Mouse (Mus musculus): ENCODE measurements at regions not wholly inside any gene's neighbourhood (a gene's known extent, or its start where the extent isn't known, plus 50 kb on each side); places are given as distances from the start of the nearest gene placed in this dataset.

- no peak for DNase-seq (ENCODE audit: extremely low read depth)
- in situ Hi-C loops (cut with MboI; ENCODE audit: low pct_ligation_motif_present, low pct_unique_long_range_greater_than_20kb, low sequenced_read_pairs) (no loop called here), dilution Hi-C loops (cut with MboI; ENCODE audit: extremely low pct_ligation_motif_present, extremely low pct_unique_long_range_greater_than_20kb, low sequenced_read_pairs) (no loop called here)
- H3K4me2 ChIP-seq (ENCODE audit: insufficient read depth, low read depth, poor library complexity, severe bottlenecking), result no peak overlapping the region
- no peak overlapping the region for H3K4me3 ChIP-seq (replicated peaks in 1 of 3; ENCODE audit: low read depth in 2 of 3, low read length in 2 of 3, poor library complexity in 1 of 3)
- H3K9ac ChIP-seq (ENCODE audit: insufficient read depth, low read depth), result no peak overlapping the region
- H3K36me3 ChIP-seq (replicated peaks in 1 of 2; ENCODE audit: control insufficient read depth in 1 of 2, insufficient read depth in 1 of 2, low read length in 1 of 2), result no peaks in the 10 kb centered on the region
- H3K27ac ChIP-seq (ENCODE audit: insufficient read depth, low read depth), result no peak overlapping the region
- no peaks in the 10 kb centered on the region for H3K79me2 ChIP-seq (replicated peaks; ENCODE audit: control insufficient read depth, extremely low read depth, insufficient read depth, poor library complexity, severe bottlenecking)
- no peak for TF ChIP-seq KAT2A (IDR thresholded peaks at IDR 0.05; ENCODE audit: insufficient replicate concordance, low read length)
- no peak for TF ChIP-seq MAX (IDR thresholded peaks at IDR 0.05; ENCODE audit: low read length)
- TF ChIP-seq USF1 (IDR thresholded peaks at IDR 0.05; ENCODE audit: low read depth, low read length), result no peak
- TF ChIP-seq UBTF (IDR thresholded peaks at IDR 0.05; ENCODE audit: low read depth, low read length), result no peak
- TF ChIP-seq MAZ (IDR thresholded peaks at IDR 0.05; ENCODE audit: low read depth, low read length), result no peak
- TF ChIP-seq RAD21 (IDR thresholded peaks at IDR 0.05; ENCODE audit: low read depth, low read length), result no peak
- no peak for TF ChIP-seq SMC3 (IDR thresholded peaks at IDR 0.05; ENCODE audit: low read depth, low read length)
- H3K9me3 ChIP-seq (replicated peaks; ENCODE audit: low read length), result peaks cover 76% of the 10 kb centered on the region
- H3K4me1 ChIP-seq (ENCODE audit: control insufficient read depth in 1 of 2, insufficient read depth in 2 of 2), result no peaks in the 10 kb centered on the region
- H3K27me3 ChIP-seq (replicated peaks), result no peaks in the 10 kb centered on the region
These were observed 51.1 kb upstream of the Dock1 start for GRCm38 (mm10) chr7:134619220-134619975.

- Histone ChIP-seq H3K79me2 (replicated peaks; ENCODE audit: control insufficient read depth, extremely low read depth, insufficient read depth, poor library complexity, severe bottlenecking) (no peaks in the 10 kb centered on the region), H3K4me2 (ENCODE audit: insufficient read depth, low read depth, poor library complexity, severe bottlenecking) (no peak overlapping the region), H3K27ac (ENCODE audit: insufficient read depth, low read depth) (no peak overlapping the region), H3K27me3 (replicated peaks) (no peaks in the 10 kb centered on the region), H3K4me1 (ENCODE audit: control insufficient read depth in 1 of 2, insufficient read depth in 2 of 2) (no peaks in the 10 kb centered on the region), H3K9me3 (replicated peaks; ENCODE audit: low read length) (peaks cover 73% of the 10 kb centered on the region), H3K9ac (ENCODE audit: insufficient read depth, low read depth) (no peak overlapping the region), H3K36me3 (replicated peaks in 1 of 2; ENCODE audit: control insufficient read depth in 1 of 2, insufficient read depth in 1 of 2, low read length in 1 of 2) (no peaks in the 10 kb centered on the region), H3K4me3 (replicated peaks in 1 of 3; ENCODE audit: low read depth in 2 of 3, low read length in 2 of 3, poor library complexity in 1 of 3) (no peak overlapping the region)
- dilution Hi-C loops (cut with MboI; ENCODE audit: extremely low pct_ligation_motif_present, extremely low pct_unique_long_range_greater_than_20kb, low sequenced_read_pairs), result no loop called here
- TF ChIP-seq USF1 (IDR thresholded peaks at IDR 0.05; ENCODE audit: low read depth, low read length) (no peak), USF2 (conservative IDR thresholded peaks at IDR 0.05; ENCODE audit: low read depth, low read length) (no peak), MAZ (IDR thresholded peaks at IDR 0.05; ENCODE audit: low read depth, low read length) (no peak), JUN (IDR thresholded peaks at IDR 0.05; ENCODE audit: insufficient read depth, low read depth, low read length) (no peak), TBP (conservative IDR thresholded peaks at IDR 0.05; ENCODE audit: low read depth, low read length) (no peak), RAD21 (IDR thresholded peaks at IDR 0.05; ENCODE audit: low read depth, low read length) (no peak), SMC3 (IDR thresholded peaks at IDR 0.05; ENCODE audit: low read depth, low read length) (no peak), CHD2 (IDR thresholded peaks at IDR 0.05; ENCODE audit: low read length) (no peak), TCF12 (IDR thresholded peaks at IDR 0.05; ENCODE audit: low read depth, low read length) (no peak), SIN3A (IDR thresholded peaks at IDR 0.05; ENCODE audit: low read length) (no peak), MXI1 (IDR thresholded peaks at IDR 0.05; ENCODE audit: low read depth, low read length) (no peak), PAX5 (IDR thresholded peaks at IDR 0.05; ENCODE audit: low read length) (no peak), ZMIZ1 (IDR thresholded peaks at IDR 0.05; ENCODE audit: low read depth, low read length) (no peak), ETS1 (conservative IDR thresholded peaks at IDR 0.05; ENCODE audit: low read depth, low read length) (no peak), JUND (conservative IDR thresholded peaks at IDR 0.05; ENCODE audit: low read depth, low read length) (no peak)
- in situ Hi-C loops (cut with MboI; ENCODE audit: low pct_ligation_motif_present, low pct_unique_long_range_greater_than_20kb, low sequenced_read_pairs), result no loop called here
- no peak for DNase-seq (ENCODE audit: extremely low read depth)
These were observed 50.4 kb upstream of the Dock1 start for GRCm38 (mm10) chr7:134620006-134620405.
